In genomic region chr8:48481709-48482671, GRCm38 (mm10) we compare ENCODE assay signal across 8 mouse cellular contexts.
DNase-seq lines count a peak whose midpoint lies in the region; ATAC-seq and TF ChIP-seq lines count a peak whose summit lies in the region.

No protein-coding gene starts in this region.

- no peak for TF ChIP-seq POLR2A in heart, adult 2 months (IDR thresholded peaks at IDR 0.05; ENCODE audit: insufficient read depth, low read depth, low read length)

- peaks cover 40% of the 10 kb centered on the region for H3K36me3 ChIP-seq in embryonic facial prominence, embryonic 10.5 days (replicated peaks)
- H3K36me3 ChIP-seq in heart, adult 2 months (ENCODE audit: control insufficient read depth, insufficient read depth, low read length), result no peaks in the 10 kb centered on the region
- no peaks in the 10 kb centered on the region for H3K36me3 ChIP-seq in stomach, embryonic 16.5 days (ENCODE audit: control insufficient read depth, insufficient read depth, low read length)

- H3K79me2 ChIP-seq in heart, adult 2 months (replicated peaks; ENCODE audit: control insufficient read depth, insufficient read depth, low read length), result no peaks in the 10 kb centered on the region

- peaks cover 25% of the 10 kb centered on the region for H3K4me1 ChIP-seq in embryonic facial prominence, embryonic 10.5 days
- no peaks in the 10 kb centered on the region for H3K4me1 ChIP-seq in heart, adult 2 months (ENCODE audit: control insufficient read depth, insufficient read depth, low read length)
- no peaks in the 10 kb centered on the region for H3K4me1 ChIP-seq in stomach, embryonic 16.5 days (ENCODE audit: control insufficient read depth, insufficient read depth, low read length)

- no peak overlapping the region for H3K4me3 ChIP-seq in embryonic facial prominence, embryonic 10.5 days
- no peak overlapping the region for H3K4me3 ChIP-seq in heart, adult 2 months
- H3K4me3 ChIP-seq in stomach, embryonic 16.5 days (replicated peaks; ENCODE audit: low read length), result peak overlapping the region; percentile 8; the same call in 1 of the 2 replicates

- H3K27me3 ChIP-seq in embryonic facial prominence, embryonic 10.5 days (replicated peaks; ENCODE audit: low read depth, poor library complexity, severe bottlenecking), result no peaks in the 10 kb centered on the region
- no peaks in the 10 kb centered on the region for H3K27me3 ChIP-seq in heart, adult 2 months (ENCODE audit: control insufficient read depth, insufficient read depth, low read length)
- no peaks in the 10 kb centered on the region for H3K27me3 ChIP-seq in stomach, embryonic 16.5 days (ENCODE audit: control insufficient read depth, insufficient read depth, low read length)

- H3K9ac ChIP-seq in heart, adult 2 months (ENCODE audit: low read depth, low read length), result no peak overlapping the region
- no peak overlapping the region for H3K9ac ChIP-seq in stomach, embryonic 16.5 days (ENCODE audit: low read length)

- intact Hi-C loops in heart, adult 2 months (cut with DNase I), result no loop called here
- intact Hi-C loops in left cerebral cortex, postnatal 36 days (cut with DNase I), result no loop called here

- no peak for TF ChIP-seq EP300 in heart, adult 2 months (IDR thresholded peaks at IDR 0.05; ENCODE audit: insufficient read depth, low read depth, low read length)

- peak; percentile 73 for ATAC-seq in stomach, embryonic 16.5 days (ENCODE audit: insufficient read depth, low FRiP score)

- no peak for TF ChIP-seq CTCF in heart, adult 2 months (IDR thresholded peaks at IDR 0.05)

- H3K27ac ChIP-seq in embryonic facial prominence, embryonic 10.5 days (replicated peaks), result peak overlapping the region; percentile 59; the same call in 1 of the 2 replicates
- no peak overlapping the region for H3K27ac ChIP-seq in heart, adult 2 months
- peak overlapping the region; percentile 75 for H3K27ac ChIP-seq in stomach, embryonic 16.5 days (ENCODE audit: low read length)

- DNase-seq in kidney, postnatal 10 days, result peak; percentile 30
- DNase-seq in kidney, adult 9 months, result no peak
- peak; percentile 38 for DNase-seq in embryonic facial prominence, embryonic 10.5 days (ENCODE audit: low spot score)
- DNase-seq in heart, adult 2 months, result peak; percentile 24 to 30
- peak; percentile 43 to 48 for DNase-seq in left cerebral cortex, postnatal 36 days (ENCODE audit: low spot score in 2 of 2)
- DNase-seq in thymus, postnatal 14 days, result no peak
- DNase-seq in cerebellum, adult 18-20 months, result no peak

- WGBS in embryonic facial prominence, embryonic 10.5 days, result 76% methylated on average over 33 of the region's 33 CpGs
- WGBS in heart, adult 2 months, result 61% methylated on average over 33 of the region's 33 CpGs
- WGBS in stomach, embryonic 16.5 days, result 63% methylated on average over 33 of the region's 33 CpGs

- H3K4me2 ChIP-seq in stomach, embryonic 16.5 days (ENCODE audit: low read depth, low read length), result peak overlapping the region; percentile 35

- no peaks in the 10 kb centered on the region for H3K9me3 ChIP-seq in embryonic facial prominence, embryonic 10.5 days
- no peaks in the 10 kb centered on the region for H3K9me3 ChIP-seq in stomach, embryonic 16.5 days (replicated peaks; ENCODE audit: control insufficient read depth, low read length)

Comparison
In these comparisons a context has a peak if more than half of its experiments do, and no peak if none do; other contexts are left out.
1. DNase-seq: peak in kidney, postnatal 10 days (single experiment), embryonic facial prominence, embryonic 10.5 days (single experiment), heart, adult 2 months (2 of 2) and left cerebral cortex, postnatal 36 days (2 of 2); none in kidney, adult 9 months (single experiment), thymus, postnatal 14 days (single experiment) and cerebellum, adult 18-20 months (0 of 2).